Comparison of ENCODE assay signal across 18 mouse cellular contexts in genomic region chr12:11899031-11899430, GRCm38 (mm10).
"Had no signal": no experiment of that assay in that cellular context is flagged by ENCODE, and none has a peak within 500 bp of the region (broad histone marks: within the 10 kb centered on the region; RNA-seq: fewer than 3 reads in every experiment).

No protein-coding gene starts in this region.

- H3K4me2 ChIP-seq: lung, embryonic 14.5 days; midbrain, embryonic 12.5 days; neural tube, embryonic 13.5 days; neural tube, embryonic 15.5 days had no signal

- H3K9me3 ChIP-seq: midbrain, embryonic 10.5 days; midbrain, embryonic 12.5 days; neural tube, embryonic 13.5 days; neural tube, embryonic 15.5 days had no signal

- H3K4me3 ChIP-seq: midbrain, embryonic 10.5 days; midbrain, embryonic 12.5 days; myocyte; neural tube, embryonic 13.5 days; neural tube, embryonic 15.5 days had no signal

- H3K4me1 ChIP-seq: midbrain, embryonic 10.5 days; midbrain, embryonic 12.5 days; neural tube, embryonic 13.5 days; neural tube, embryonic 15.5 days had no signal

- H3K9ac ChIP-seq: lung, embryonic 14.5 days; midbrain, embryonic 12.5 days; neural tube, embryonic 13.5 days; neural tube, embryonic 15.5 days had no signal

- H3K27me3 ChIP-seq: midbrain, embryonic 12.5 days; neural tube, embryonic 13.5 days; neural tube, embryonic 15.5 days had no signal

- H3K36me3 ChIP-seq: midbrain, embryonic 10.5 days; midbrain, embryonic 12.5 days; neural tube, embryonic 13.5 days; neural tube, embryonic 15.5 days had no signal

- H3K27ac ChIP-seq: midbrain, embryonic 10.5 days; midbrain, embryonic 12.5 days; neural tube, embryonic 13.5 days; neural tube, embryonic 15.5 days had no signal

- DNase-seq: lung, adult 18-20 months; lung, embryonic 14.5 days; lung, postnatal 10 days; lung, postnatal 4 days; midbrain, embryonic 14.5 days; retina, postnatal 1 day; right cerebral cortex, adult 18-20 months; right cerebral cortex, postnatal 25 days; right cerebral cortex, postnatal 4 days; spleen, adult 18-20 months; thymus, adult 18-20 months; thymus, postnatal 14 days; thymus, postnatal 36 days had no signal
